Mouse (Mus musculus) spleen, adult 2 months (tissue): Measurements from ENCODE around the gene Zfp260.

ENCODE experiments used
- CTCF ChIP-seq: fragments of 200-500 bp; IDR thresholded peaks from 2 replicates; pipeline ENCODE4 v1.5.1; 2011; ENCODE audit warnings: mild to moderate bottlenecking, inconsistent platforms; ENCODE audit not compliant: insufficient read depth, insufficient read length, insufficient replicate concordance; ENCODE audit errors: extremely low read depth
- POLR2A ChIP-seq: fragments of 200-500 bp; IDR thresholded peaks from 2 replicates; pipeline ENCODE4 v1.6.1; 2011; ENCODE audit warnings: low read depth, low read length, inconsistent platforms

DNA sequence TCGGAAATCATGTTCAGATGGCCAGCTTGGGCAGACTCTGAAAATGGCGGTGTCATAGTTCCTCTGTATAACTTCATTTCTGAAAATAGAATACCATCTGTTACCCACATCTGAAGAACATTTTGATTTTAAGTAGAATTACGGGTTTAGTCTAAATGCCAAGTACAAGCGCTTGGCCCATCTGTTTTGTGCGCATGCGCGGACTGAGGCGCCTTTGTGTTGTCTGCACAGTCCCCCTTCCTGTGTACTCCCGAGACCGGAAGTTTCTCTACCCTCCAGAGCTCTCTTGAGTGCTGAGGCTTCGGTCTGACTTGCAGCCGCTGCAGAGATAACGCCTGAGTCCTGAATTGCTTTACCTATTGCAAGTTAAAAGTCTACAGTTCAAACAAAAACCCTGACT lies 4.7 kb downstream of the Zfp260 start:
- TF ChIP-seq CTCF (no peak), POLR2A (no peak)
